Mouse (Mus musculus) olfactory bulb, adult 2 months (tissue): ENCODE measurements around the gene Nav2.

Experiments
- CTCF ChIP-seq: fragments of 200-500 bp; IDR thresholded peaks from 2 replicates; pipeline ENCODE4 v1.5.1; 2012; ENCODE audit warnings: low read depth, mild to moderate bottlenecking, low read length, moderate library complexity; ENCODE audit not compliant: insufficient read depth
- POLR2A ChIP-seq: fragments of 200-500 bp; IDR thresholded peaks from 2 replicates; pipeline ENCODE4 v1.6.1; 2012; ENCODE audit warnings: mild to moderate bottlenecking, low read depth, low read length, moderate library complexity; ENCODE audit not compliant: insufficient read depth

DNA sequence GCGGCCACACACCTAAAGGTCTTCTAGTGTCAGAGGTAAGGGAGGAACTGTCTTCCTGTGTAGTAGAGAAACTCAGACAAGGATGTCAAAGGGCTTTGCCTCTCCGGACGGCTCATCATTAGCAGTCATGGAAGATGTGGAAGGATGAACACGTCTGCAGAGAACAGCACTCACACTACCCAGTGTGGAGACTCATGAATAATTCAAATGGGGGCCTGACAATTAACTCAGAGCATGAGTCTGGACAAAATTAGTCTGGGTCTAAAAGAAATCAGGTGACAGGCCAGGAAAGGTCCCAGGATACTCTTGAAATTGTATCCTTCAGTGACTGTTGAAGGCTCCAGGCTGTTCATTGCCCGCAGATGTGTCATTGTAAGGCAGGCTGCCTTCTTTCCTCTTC is 17.5 kb upstream of the Nav2 start:
- TF ChIP-seq POLR2A (no peak), CTCF (no peak)
